In the genomic region with DNA sequence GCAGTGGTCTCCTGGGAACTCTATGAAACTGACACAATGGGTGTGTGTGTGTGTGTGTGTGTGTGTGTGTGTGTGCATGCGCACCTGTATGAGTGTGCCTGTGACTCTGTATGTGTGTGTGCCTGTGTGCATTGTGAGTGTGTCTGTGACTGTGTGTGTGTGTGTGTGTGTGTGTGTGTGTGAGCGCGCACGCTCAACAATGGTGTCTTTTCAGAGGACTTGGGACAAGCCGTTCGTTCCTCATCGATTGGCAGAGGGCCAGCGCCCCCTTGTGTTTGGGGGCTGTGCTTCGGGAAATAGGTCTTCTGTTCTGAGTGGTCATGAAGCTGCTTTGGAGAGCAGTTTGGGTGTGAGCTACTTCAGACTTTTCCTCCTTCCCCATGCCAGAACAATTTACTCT, we compare ENCODE assay signal across 9 mouse cellular contexts. TPM values are rescaled to one million over a fixed set of nuclear protein-coding genes. Genes with fewer than 3 reads are reported as not detected.
DNase-seq lines count a peak whose midpoint lies in the region; ATAC-seq and TF ChIP-seq lines count a peak whose summit lies in the region.
"Not testable (repeated sequence)": the region's sequence is repeated elsewhere in the genome, so short reads cannot be mapped to it uniquely, and the experiment has no call there.
"Had no signal": no experiment of that assay in that cellular context is flagged by ENCODE, and none has a peak within 500 bp of the region (broad histone marks: within the 10 kb centered on the region; RNA-seq: fewer than 3 reads in every experiment).

No protein-coding gene starts in this region.

- 25% methylated on average over 1 of the region's 9 CpGs for WGBS in embryonic facial prominence, embryonic 14.5 days
- WGBS in hindbrain, embryonic 14.5 days = 15% methylated on average over 9 of the region's 9 CpGs
- WGBS in kidney, postnatal 0 days = 22% methylated on average over 9 of the region's 9 CpGs
- WGBS in liver, embryonic 11.5 days = 22% methylated on average over 9 of the region's 9 CpGs
- 14% methylated on average over 9 of the region's 9 CpGs for WGBS in midbrain, embryonic 12.5 days

- dilution Hi-C loops in CH12.LX (cut with MboI; ENCODE audit: extremely low pct_ligation_motif_present, extremely low pct_unique_long_range_greater_than_20kb, low sequenced_read_pairs) = not testable (repeated sequence)

- peak overlapping the region in 1 of 3 experiments; percentile 25 for H3K4me3 ChIP-seq in CH12.LX (replicated peaks in 1 of 3; ENCODE audit: low read depth in 2 of 3, low read length in 2 of 3, poor library complexity in 1 of 3)
- not testable (repeated sequence) for H3K4me3 ChIP-seq in embryonic facial prominence, embryonic 14.5 days (ENCODE audit: low read depth, low read length); hindbrain, embryonic 14.5 days (replicated peaks; ENCODE audit: low read length); kidney, postnatal 0 days (replicated peaks; ENCODE audit: low read depth, low read length); liver, embryonic 11.5 days (ENCODE audit: low read depth, low read length); midbrain, embryonic 12.5 days

- peak; percentile 7 to 48; a peak in 2 of 4 replicates for TF ChIP-seq CTCF in CH12.LX (conservative IDR thresholded peaks at IDR 0.05 in 1 of 2, IDR thresholded peaks at IDR 0.05 in 1 of 2; ENCODE audit: low read depth in 2 of 2, low read length in 2 of 2)
- TF ChIP-seq CTCF in kidney, postnatal 0 days (IDR thresholded peaks at IDR 0.05; ENCODE audit: low read depth) = peak; percentile 59

- in situ Hi-C loops in CH12.LX (cut with MboI; ENCODE audit: low pct_ligation_motif_present, low pct_unique_long_range_greater_than_20kb, low sequenced_read_pairs) = loop anchor here (10.0 to 25.0 kb wide), 2 partner anchors 97 to 355 kb away; a partner anchor contains a TSS

- not testable (repeated sequence) for H3K27ac ChIP-seq in CH12.LX (ENCODE audit: insufficient read depth, low read depth); embryonic facial prominence, embryonic 14.5 days (replicated peaks; ENCODE audit: low read depth, low read length); hindbrain, embryonic 14.5 days; kidney, postnatal 0 days; liver, embryonic 11.5 days (ENCODE audit: low read depth, low read length); midbrain, embryonic 12.5 days (replicated peaks)

- ATAC-seq in embryonic facial prominence, embryonic 14.5 days (ENCODE audit: low read depth) = not testable (repeated sequence)
- ATAC-seq in hindbrain, embryonic 14.5 days (ENCODE audit: low FRiP score) = peak; percentile 31; the same call in 1 of the 2 replicates
- 0 out of 2 replicates have a peak, but pooled peaks have one; percentile 29 for ATAC-seq in kidney, postnatal 0 days (replicated peaks; ENCODE audit: low FRiP score, low read depth)
- peak; percentile 58; the same call in 1 of the 2 replicates for ATAC-seq in liver, embryonic 11.5 days (replicated peaks; ENCODE audit: low FRiP score)
- ATAC-seq in midbrain, embryonic 12.5 days (ENCODE audit: low FRiP score, low read depth) = peak; percentile 56; the same call in 1 of the 2 replicates

- not testable (repeated sequence) for TF ChIP-seq EP300 in CH12.LX (IDR thresholded peaks at IDR 0.05; ENCODE audit: low read length)

- H3K4me2 ChIP-seq in CH12.LX (ENCODE audit: insufficient read depth, low read depth, poor library complexity, severe bottlenecking) = peak overlapping the region; percentile 6; the same call in 1 of the 2 replicates
- H3K4me2 ChIP-seq in embryonic facial prominence, embryonic 14.5 days (ENCODE audit: low read depth, low read length); hindbrain, embryonic 14.5 days (replicated peaks); kidney, postnatal 0 days (ENCODE audit: low read length); liver, embryonic 11.5 days; midbrain, embryonic 12.5 days (replicated peaks): not testable (repeated sequence)

- TF ChIP-seq RAD21 in CH12.LX (IDR thresholded peaks at IDR 0.05; ENCODE audit: low read depth, low read length) = peak; percentile 35

- H3K79me2 ChIP-seq in CH12.LX (replicated peaks; ENCODE audit: control insufficient read depth, extremely low read depth, insufficient read depth, poor library complexity, severe bottlenecking) = not testable (repeated sequence)

- not testable (repeated sequence) for H3K36me3 ChIP-seq in CH12.LX (replicated peaks in 1 of 2; ENCODE audit: control insufficient read depth in 1 of 2, insufficient read depth in 1 of 2, low read length in 1 of 2); embryonic facial prominence, embryonic 14.5 days (ENCODE audit: control insufficient read depth, insufficient read depth, low read length); hindbrain, embryonic 14.5 days (replicated peaks; ENCODE audit: control insufficient read depth, insufficient read depth); kidney, postnatal 0 days (ENCODE audit: insufficient read depth, low read length); liver, embryonic 11.5 days (ENCODE audit: control insufficient read depth, insufficient read depth, low read length); midbrain, embryonic 12.5 days

- not testable (repeated sequence) for H3K4me1 ChIP-seq in CH12.LX (ENCODE audit: control insufficient read depth in 1 of 2, insufficient read depth in 2 of 2); embryonic facial prominence, embryonic 14.5 days (ENCODE audit: control insufficient read depth, insufficient read depth, low read length); hindbrain, embryonic 14.5 days (replicated peaks; ENCODE audit: control insufficient read depth, insufficient read depth, low read length); kidney, postnatal 0 days (replicated peaks; ENCODE audit: insufficient read depth, low read length); liver, embryonic 11.5 days (replicated peaks; ENCODE audit: control insufficient read depth, insufficient read depth, low read length); midbrain, embryonic 12.5 days

- not testable (repeated sequence) for H3K9ac ChIP-seq in CH12.LX (ENCODE audit: insufficient read depth, low read depth); embryonic facial prominence, embryonic 14.5 days (ENCODE audit: low read depth, low read length); hindbrain, embryonic 14.5 days; kidney, postnatal 0 days (ENCODE audit: low read depth, low read length); liver, embryonic 11.5 days (ENCODE audit: low read depth, low read length); midbrain, embryonic 12.5 days (replicated peaks)

- DNase-seq in CH12.LX (ENCODE audit: extremely low read depth) = peak; percentile 58
- DNase-seq in c-Kit-positive CD71-positive TER-119-positive erythroid progenitor cells, embryonic 14.5 days (ENCODE audit: low spot score) = peak; percentile 21
- DNase-seq in embryonic facial prominence, embryonic 14.5 days (ENCODE audit: low spot score) = peak; percentile 70
- DNase-seq in hindbrain, embryonic 14.5 days (ENCODE audit: low spot score) = peak; percentile 47
- peak; percentile 11 for DNase-seq in kidney, postnatal 0 days (ENCODE audit: low spot score)
- peak; percentile 43 for DNase-seq in liver, embryonic 11.5 days (ENCODE audit: low spot score)
- DNase-seq in right cerebral cortex, postnatal 14 days = peak; percentile 50

- not testable (repeated sequence) for H3K9me3 ChIP-seq in CH12.LX (replicated peaks; ENCODE audit: low read length); embryonic facial prominence, embryonic 14.5 days (ENCODE audit: control insufficient read depth, low read length); hindbrain, embryonic 14.5 days (ENCODE audit: control insufficient read depth, low read length); kidney, postnatal 0 days (replicated peaks; ENCODE audit: low read length); liver, embryonic 11.5 days (ENCODE audit: control insufficient read depth, low read length); midbrain, embryonic 12.5 days

- TF ChIP-seq POLR2A in CH12.LX (IDR thresholded peaks at IDR 0.05; ENCODE audit: low read depth, low read length) = not testable (repeated sequence)

- H3K27me3 ChIP-seq in CH12.LX (replicated peaks); embryonic facial prominence, embryonic 14.5 days (replicated peaks; ENCODE audit: control insufficient read depth, insufficient read depth, low read length); hindbrain, embryonic 14.5 days (ENCODE audit: control insufficient read depth, insufficient read depth, low read length); kidney, postnatal 0 days (ENCODE audit: insufficient read depth, low read length); liver, embryonic 11.5 days (replicated peaks; ENCODE audit: control insufficient read depth, insufficient read depth, low read length); midbrain, embryonic 12.5 days: not testable (repeated sequence)

RNA-seq across cellular contexts. Expression of a gene that starts 35.2 kb away (rescaled TPM):
- total RNA-seq in CH12.LX (2012; rRNA removed) (0.04 TPM in 1 of 2 replicates, not detected in the other), CH12.LX (2014; rRNA removed) (not detected in 2 replicates)
- not detected in 2 replicates for polyA plus RNA-seq in CH12.LX (2012; ENCODE audit: insufficient read length, low read depth)
- polyA plus RNA-seq in embryonic facial prominence, embryonic 14.5 days (2014; fragmentation: Nextera tagmentation; extraction: Ambion mirVana) = 9.2 and 16.1 TPM in 2 replicates
- 0.39 and 0.65 TPM in 2 replicates for polyA plus RNA-seq in hindbrain, embryonic 14.5 days (2014; fragmentation: Nextera tagmentation; extraction: Ambion mirVana)
- polyA plus RNA-seq in kidney, postnatal 0 days (2015; fragmentation: Nextera tagmentation; extraction: Ambion mirVana) = 0.82 and 0.91 TPM in 2 replicates
- 0.04 and 0.21 TPM in 2 replicates for polyA plus RNA-seq in liver, embryonic 11.5 days (2014; fragmentation: Nextera tagmentation; extraction: Ambion mirVana)
- 0.17 and 0.78 TPM in 2 replicates for polyA plus RNA-seq in midbrain, embryonic 12.5 days (2016; fragmentation: Nextera tagmentation; extraction: Ambion mirVana)
- polyA plus RNA-seq: forebrain, embryonic 15.5 days had no signal

RNA-seq across cellular contexts. Expression of a gene that starts 46.2 kb away (rescaled TPM):
- total RNA-seq in CH12.LX (2012; rRNA removed) (0.84 and 1.1 TPM in 2 replicates), CH12.LX (2014; rRNA removed) (0.54 and 0.65 TPM in 2 replicates)
- polyA plus RNA-seq in CH12.LX (2012; ENCODE audit: insufficient read length, low read depth) = 0.81 and 1.0 TPM in 2 replicates
- polyA plus RNA-seq in embryonic facial prominence, embryonic 14.5 days (2014; fragmentation: Nextera tagmentation; extraction: Ambion mirVana) = 6.8 and 8.4 TPM in 2 replicates
- polyA plus RNA-seq in hindbrain, embryonic 14.5 days (2014; fragmentation: Nextera tagmentation; extraction: Ambion mirVana) = 25.2 and 27.2 TPM in 2 replicates
- polyA plus RNA-seq in kidney, postnatal 0 days (2015; fragmentation: Nextera tagmentation; extraction: Ambion mirVana) = 2.8 and 3.4 TPM in 2 replicates
- 1.8 and 2.0 TPM in 2 replicates for polyA plus RNA-seq in liver, embryonic 11.5 days (2014; fragmentation: Nextera tagmentation; extraction: Ambion mirVana)
- 7.2 and 11.9 TPM in 2 replicates for polyA plus RNA-seq in midbrain, embryonic 12.5 days (2016; fragmentation: Nextera tagmentation; extraction: Ambion mirVana)

Comparison
In these comparisons a context has a peak if more than half of its experiments do, and no peak if none do; other contexts are left out.
1. DNase-seq: peak in every context shown above with its lines; median percentile 70 in embryonic facial prominence, embryonic 14.5 days; 58 in CH12.LX; 50 in right cerebral cortex, postnatal 14 days; 47 in hindbrain, embryonic 14.5 days; 43 in liver, embryonic 11.5 days; 21 in c-Kit-positive CD71-positive TER-119-positive erythroid progenitor cells, embryonic 14.5 days; 11 in kidney, postnatal 0 days.